Mouse (Mus musculus): ENCODE measurements around the gene Enam. TPM values are rescaled to one million over a fixed set of nuclear protein-coding genes. Genes with fewer than 3 reads are reported as not detected.

The Enam gene
- total and polyA plus RNA-seq, 3 experiments: not detected

- Histone ChIP-seq H3K9ac (ENCODE audit: control insufficient read depth, low read depth, low read length, poor library complexity, severe bottlenecking) (no peak overlapping the region), H3K9me3 (replicated peaks; ENCODE audit: insufficient read depth, low read length) (no peaks in the 10 kb centered on the region), H3K79me2 (ENCODE audit: control insufficient read depth, insufficient read depth, low read length, poor library complexity) (no peaks in the 10 kb centered on the region), H3K27ac (ENCODE audit: control insufficient read depth, low read depth, low read length) (no peak overlapping the region), H3K4me1 (ENCODE audit: control insufficient read depth in 1 of 2, insufficient read depth in 2 of 2, low read length in 2 of 2) (no peaks in the 10 kb centered on the region), H3K4me3 (ENCODE audit: control insufficient read depth in 1 of 2, insufficient read depth in 1 of 2, low read depth in 2 of 2, low read length in 2 of 2) (no peak overlapping the region), H3K27me3 (ENCODE audit: control insufficient read depth in 1 of 2, insufficient read depth in 2 of 2, low read length in 2 of 2) (peaks cover 3 to 5% of the 10 kb centered on the region in 2 experiments; a peak in 3 of 4 replicates), H3K36me3 (ENCODE audit: control insufficient read depth in 1 of 2, insufficient read depth in 2 of 2, low read length in 2 of 2) (no peaks in the 10 kb centered on the region)
- no peak for DNase-seq (ENCODE audit: low read depth, low spot score)
- TF ChIP-seq USF2 (IDR thresholded peaks at IDR 0.05; ENCODE audit: borderline replicate concordance in 1 of 2, insufficient read depth in 1 of 2, low read depth in 1 of 2, low read length in 2 of 2) (no peak), EP300 (IDR thresholded peaks at IDR 0.05; ENCODE audit: low read depth in 1 of 2, low read length in 2 of 2) (no peak), SIN3A (IDR thresholded peaks at IDR 0.05; ENCODE audit: low read length) (no peak), ZMIZ1 (IDR thresholded peaks at IDR 0.05; ENCODE audit: low read depth, low read length) (no peak), SMC3 (IDR thresholded peaks at IDR 0.05; ENCODE audit: low read depth, low read length) (no peak), POLR2AphosphoS2 (IDR thresholded peaks at IDR 0.05; ENCODE audit: low read length) (no peak), USF1 (IDR thresholded peaks at IDR 0.05; ENCODE audit: low read depth, low read length) (no peak), ZKSCAN1 (IDR thresholded peaks at IDR 0.05; ENCODE audit: low read depth, low read length) (no peak), JUND (IDR thresholded peaks at IDR 0.05; ENCODE audit: low read depth, low read length) (no peak), CHD2 (IDR thresholded peaks at IDR 0.05; ENCODE audit: low read length) (no peak), TAL1 (IDR thresholded peaks at IDR 0.05; ENCODE audit: low read length) (no peak), MEF2A (IDR thresholded peaks at IDR 0.05; ENCODE audit: extremely low read depth, insufficient replicate concordance, low read depth, low read length, poor library complexity, severe bottlenecking) (no peak), GABPA (IDR thresholded peaks at IDR 0.05; ENCODE audit: low read depth, low read length) (no peak)
Measured at GRCm38 (mm10) chr5:88489004-88489403, 1.2 kb downstream of the Enam start.

GRCm38 (mm10) chr5:88491111-88491510 is 3.3 kb downstream of the Enam start:
- H3K79me2 ChIP-seq (ENCODE audit: control insufficient read depth, insufficient read depth, low read length, poor library complexity): no peaks in the 10 kb centered on the region
- no peaks in the 10 kb centered on the region for H3K36me3 ChIP-seq (ENCODE audit: control insufficient read depth in 1 of 2, insufficient read depth in 2 of 2, low read length in 2 of 2)
- no peaks in the 10 kb centered on the region for H3K9me3 ChIP-seq (replicated peaks; ENCODE audit: insufficient read depth, low read length)
- no peak overlapping the region for H3K4me3 ChIP-seq (ENCODE audit: control insufficient read depth in 1 of 2, insufficient read depth in 1 of 2, low read depth in 2 of 2, low read length in 2 of 2)
- peaks cover 3 to 5% of the 10 kb centered on the region in 2 experiments; a peak in 3 of 4 replicates for H3K27me3 ChIP-seq (ENCODE audit: control insufficient read depth in 1 of 2, insufficient read depth in 2 of 2, low read length in 2 of 2)
- no peak for DNase-seq (ENCODE audit: low read depth, low spot score)
- TF ChIP-seq ZKSCAN1 (IDR thresholded peaks at IDR 0.05; ENCODE audit: low read depth, low read length): no peak
- no peak for TF ChIP-seq MYC (IDR thresholded peaks at IDR 0.05; ENCODE audit: low read depth, low read length)
- TF ChIP-seq MXI1 (IDR thresholded peaks at IDR 0.05; ENCODE audit: low read depth, low read length): no peak
- TF ChIP-seq BHLHE40 (IDR thresholded peaks at IDR 0.05; ENCODE audit: borderline replicate concordance, low read depth, low read length): no peak
- TF ChIP-seq KAT2A (conservative IDR thresholded peaks at IDR 0.05; ENCODE audit: low read depth, low read length): no peak
- no peak for TF ChIP-seq NELFE (IDR thresholded peaks at IDR 0.05; ENCODE audit: low read depth, low read length)
- no peak for TF ChIP-seq MAX (IDR thresholded peaks at IDR 0.05; ENCODE audit: low read length)
- TF ChIP-seq NRF1 (IDR thresholded peaks at IDR 0.05; ENCODE audit: insufficient read depth, low read depth, low read length, poor library complexity, severe bottlenecking): no peak
- no peak for TF ChIP-seq RAD21 (IDR thresholded peaks at IDR 0.05; ENCODE audit: low read depth, low read length)
- no peak for TF ChIP-seq POLR2AphosphoS2 (IDR thresholded peaks at IDR 0.05; ENCODE audit: low read length)
- no peak for TF ChIP-seq ZNF384 (IDR thresholded peaks at IDR 0.05; ENCODE audit: low read depth, low read length)
- TF ChIP-seq SIN3A (IDR thresholded peaks at IDR 0.05; ENCODE audit: low read length): no peak
- no peak for TF ChIP-seq TCF12 (IDR thresholded peaks at IDR 0.05; ENCODE audit: low read depth, low read length)
- TF ChIP-seq TAL1 (IDR thresholded peaks at IDR 0.05; ENCODE audit: low read length): no peak
- TF ChIP-seq MYB (IDR thresholded peaks at IDR 0.05; ENCODE audit: low read depth, low read length): no peak
- no peak for TF ChIP-seq MAFK (IDR thresholded peaks at IDR 0.05; ENCODE audit: borderline replicate concordance, low read depth, low read length)
- no peak overlapping the region for H3K9ac ChIP-seq (ENCODE audit: control insufficient read depth, low read depth, low read length, poor library complexity, severe bottlenecking)
- no peaks in the 10 kb centered on the region for H3K4me1 ChIP-seq (ENCODE audit: control insufficient read depth in 1 of 2, insufficient read depth in 2 of 2, low read length in 2 of 2)
- no peak overlapping the region for H3K27ac ChIP-seq (ENCODE audit: control insufficient read depth, low read depth, low read length)

Measured in MEL (cell line).